Mouse (Mus musculus) forebrain, embryonic 11.5 days (tissue): Measurements from ENCODE around the gene Naa80. TPM values are rescaled to one million over a fixed set of nuclear protein-coding genes. Genes with fewer than 3 reads are reported as not detected.
A peak's percentile ranks its signal among the peaks of the same experiment; 100 is the strongest.

Experiments used
- ATAC-seq: fragments of 200-750 bp; cut with Nextera tagmentation; replicated peaks from 2 replicates; pipeline ENCODE4 v1.8.0; 2017; ENCODE audit warnings: moderate TSS enrichment; ENCODE audit not compliant: low FRiP score
- DNase-seq: peaks from one replicate; pipeline ENCODE4 v3.0.0-alpha.2; 2017; ENCODE audit warnings: low spot score
- H3K27ac ChIP-seq: fragments of 300-500 bp; sonication (generic); 2 replicates; pipeline ENCODE4 v1.5.1; 2014; ENCODE audit warnings: low read depth, low read length
- H3K27me3 ChIP-seq: fragments of 300-500 bp; sonication (generic); 2 replicates; pipeline ENCODE4 v1.6.1; 2014; ENCODE audit warnings: mild to moderate bottlenecking, low read length, mixed read lengths; ENCODE audit not compliant: control insufficient read depth, insufficient read depth
- H3K36me3 ChIP-seq: fragments of 300-500 bp; sonication (generic); 2 replicates; pipeline ENCODE4 v1.6.1; 2014; ENCODE audit warnings: mild to moderate bottlenecking, low read length, moderate library complexity, mixed read lengths; ENCODE audit not compliant: control insufficient read depth, insufficient read depth
- H3K4me1 ChIP-seq: fragments of 300-500 bp; sonication (generic); replicated peaks from 2 replicates; pipeline ENCODE4 v1.6.1; 2014; ENCODE audit warnings: low read length, mixed read lengths; ENCODE audit not compliant: control insufficient read depth, insufficient read depth
- H3K4me2 ChIP-seq: fragments of 300-500 bp; sonication (generic); 2 replicates; pipeline ENCODE4 v1.6.1; 2014; ENCODE audit warnings: low read depth, mild to moderate bottlenecking, low read length, moderate library complexity, mixed read lengths; ENCODE audit not compliant: severe bottlenecking
- H3K4me3 ChIP-seq: fragments of 300-500 bp; sonication (generic); 2 replicates; pipeline ENCODE4 v1.5.1; 2014; ENCODE audit warnings: low read depth, low read length
- H3K9ac ChIP-seq: fragments of 300-500 bp; sonication (generic); 2 replicates; pipeline ENCODE4 v1.6.1; 2014; ENCODE audit warnings: low read length
- H3K9me3 ChIP-seq: fragments of 300-500 bp; sonication (generic); 2 replicates; pipeline ENCODE4 v1.6.1; 2016; ENCODE audit warnings: low read length, mixed read lengths; ENCODE audit not compliant: control insufficient read depth
- WGBS: fragments of 180-500 bp; shearing (Covaris S2); extraction: QIAGEN DNeasy Blood & Tissue Kit; methylation state at CpG from one replicate; pipeline ENCODE4 v1.1.7; 2014; 5-methylcytosine and 5-hydroxymethylcytosine counted together
- polyA plus RNA-seq: library from polyadenylated mRNA; unstranded; fragments of >200 nt; fragmentation: Nextera tagmentation; extraction: Ambion mirVana; gene quantifications from 2 replicates; pipeline ENCODE4 v1.2.1, GENCODE M21; 2014

The Naa80 gene
- polyA plus RNA-seq, 1 experiment from 2014 or later = 11.3 TPM

DNA sequence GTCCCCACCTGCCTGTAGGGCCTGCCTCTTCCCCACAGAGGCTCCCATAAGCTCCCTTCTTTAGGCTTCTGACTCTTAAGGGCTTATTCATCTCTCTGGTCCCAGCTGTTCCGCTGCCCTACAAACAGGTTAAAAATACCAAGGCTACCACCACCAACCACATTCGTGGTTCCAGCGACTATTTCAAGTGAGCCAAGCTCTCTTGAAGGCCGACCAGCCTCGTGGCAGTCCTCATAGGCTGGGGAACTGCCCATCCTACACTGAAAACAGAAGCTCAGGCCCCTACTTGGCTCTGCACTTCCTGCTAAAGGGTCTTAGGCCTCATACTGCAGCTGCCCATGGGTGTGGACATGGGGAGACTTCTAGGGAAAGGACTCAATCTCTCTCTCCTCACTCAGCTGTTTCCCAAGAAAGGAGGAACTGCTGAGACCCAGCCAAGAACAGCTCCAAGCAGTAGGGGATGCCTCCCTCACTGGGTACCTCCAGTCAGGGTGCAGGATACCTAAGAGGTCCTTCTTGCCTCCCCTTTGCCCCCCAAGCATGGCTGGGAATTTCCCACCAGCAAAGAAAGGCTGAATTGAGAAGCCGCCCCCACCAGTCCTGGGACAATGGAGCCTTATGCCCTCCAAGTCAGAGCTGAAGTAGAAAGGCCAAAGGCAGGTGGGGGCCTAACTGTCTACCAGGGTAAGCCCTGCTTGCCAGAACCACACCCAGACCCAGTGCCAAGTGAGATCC lies 32.9 kb downstream of the Naa80 start:
- peak overlapping the region; percentile 58 for H3K4me2 ChIP-seq
- H3K9ac ChIP-seq = peak overlapping the region; percentile 72
- peak overlapping the region; percentile 95 for H3K27ac ChIP-seq
- DNase-seq = no peak
- H3K27me3 ChIP-seq = no peaks in the 10 kb centered on the region
- no peaks in the 10 kb centered on the region for H3K9me3 ChIP-seq
- peaks cover 15% of the 10 kb centered on the region for H3K36me3 ChIP-seq
- no peak for ATAC-seq
- WGBS = 77% methylated on average over 6 of the region's 6 CpGs
- peak overlapping the region; percentile 28; the same call in 1 of the 2 replicates for H3K4me3 ChIP-seq
- H3K4me1 ChIP-seq = peaks cover 41% of the 10 kb centered on the region

DNA sequence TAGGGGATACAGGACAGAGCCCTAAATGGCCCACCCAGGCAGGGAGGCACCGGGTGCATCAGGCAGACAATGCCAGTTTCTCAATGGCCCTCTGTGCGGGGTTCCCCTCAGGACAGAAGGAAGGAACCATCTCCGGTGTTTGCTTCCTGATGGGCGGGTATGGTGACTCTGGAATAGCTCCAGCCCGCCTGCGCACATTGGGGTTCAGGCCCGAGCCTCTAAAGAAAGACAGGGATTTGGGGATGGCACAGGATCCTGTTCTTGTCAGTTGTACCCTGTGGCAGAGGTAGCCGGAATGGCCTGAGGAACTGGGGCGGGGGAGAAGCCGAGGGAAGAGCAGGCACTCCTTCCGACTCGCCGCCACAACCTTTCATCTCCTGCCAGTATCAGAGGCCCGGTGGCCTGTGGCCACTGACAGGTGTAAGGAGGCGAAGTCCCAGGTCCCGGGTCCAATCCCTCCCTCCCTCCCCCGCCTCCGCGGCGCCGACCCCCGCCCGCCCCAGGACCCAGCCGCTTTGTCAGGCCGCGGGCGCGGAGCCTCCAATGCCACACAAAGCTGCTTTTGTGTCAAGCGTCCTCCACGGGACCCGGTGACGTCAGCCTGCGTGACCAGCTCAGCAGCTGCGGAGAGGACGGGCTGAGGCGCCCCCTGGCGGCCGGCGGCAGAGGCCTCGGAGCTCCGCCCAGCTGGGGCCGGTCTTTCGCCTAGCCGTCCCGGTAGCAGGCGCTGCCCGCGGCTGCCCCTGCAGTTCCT lies 33.7 kb downstream of the Naa80 start:
- H3K9me3 ChIP-seq = no peaks in the 10 kb centered on the region
- peaks cover 15% of the 10 kb centered on the region for H3K36me3 ChIP-seq
- ATAC-seq (peak; percentile 95), DNase-seq (peak; percentile 100)
- H3K4me3 ChIP-seq = peak overlapping the region; percentile 28
- no peaks in the 10 kb centered on the region for H3K27me3 ChIP-seq
- peaks cover 35% of the 10 kb centered on the region for H3K4me1 ChIP-seq
- 2% methylated on average over 40 of the region's 48 CpGs for WGBS
- H3K4me2 ChIP-seq = peak overlapping the region; percentile 58
- H3K27ac ChIP-seq = peak overlapping the region; percentile 95
- peak overlapping the region; percentile 72 for H3K9ac ChIP-seq

DNA sequence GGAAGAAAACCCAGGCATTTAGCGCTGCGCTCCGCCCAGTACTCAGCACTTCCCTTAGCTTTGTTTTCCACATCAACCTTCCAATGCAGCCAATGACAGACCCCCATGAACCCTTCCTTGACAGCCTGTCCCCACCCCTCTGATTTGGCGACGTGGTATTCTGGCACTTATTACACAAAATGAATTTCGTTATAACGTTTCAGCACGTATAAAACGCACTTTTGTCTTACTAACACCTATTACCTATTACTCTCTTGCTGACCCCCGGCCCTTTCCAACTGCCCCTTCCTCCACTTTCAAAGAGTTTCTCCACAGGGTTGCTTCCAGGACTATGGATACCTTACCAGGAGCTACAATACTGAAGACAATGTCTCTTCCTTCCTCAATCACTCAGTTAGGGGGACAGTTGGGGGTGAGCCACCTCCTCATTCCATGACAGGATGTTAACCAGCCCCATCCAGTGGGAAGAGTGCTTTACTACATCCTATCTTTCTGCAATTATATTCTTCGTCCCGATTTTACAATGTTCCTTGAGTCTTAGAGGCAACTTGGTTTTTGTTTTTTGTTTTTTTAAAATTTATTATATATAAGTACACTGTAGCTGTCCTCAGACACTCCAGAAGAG lies 34.4 kb downstream of the Naa80 start:
- H3K9ac ChIP-seq = peak overlapping the region; percentile 72; the same call in 1 of the 2 replicates
- no peak for DNase-seq
- H3K4me1 ChIP-seq = peaks cover 30% of the 10 kb centered on the region
- WGBS = 12% methylated on average over 12 of the region's 12 CpGs
- H3K27ac ChIP-seq = peak overlapping the region; percentile 95
- H3K36me3 ChIP-seq = peaks cover 19% of the 10 kb centered on the region
- H3K4me2 ChIP-seq = peak overlapping the region; percentile 58; the same call in 1 of the 2 replicates
- peak overlapping the region; percentile 28; the same call in 1 of the 2 replicates for H3K4me3 ChIP-seq
- ATAC-seq = peak; percentile 11
- no peaks in the 10 kb centered on the region for H3K27me3 ChIP-seq
- H3K9me3 ChIP-seq = no peaks in the 10 kb centered on the region

DNA sequence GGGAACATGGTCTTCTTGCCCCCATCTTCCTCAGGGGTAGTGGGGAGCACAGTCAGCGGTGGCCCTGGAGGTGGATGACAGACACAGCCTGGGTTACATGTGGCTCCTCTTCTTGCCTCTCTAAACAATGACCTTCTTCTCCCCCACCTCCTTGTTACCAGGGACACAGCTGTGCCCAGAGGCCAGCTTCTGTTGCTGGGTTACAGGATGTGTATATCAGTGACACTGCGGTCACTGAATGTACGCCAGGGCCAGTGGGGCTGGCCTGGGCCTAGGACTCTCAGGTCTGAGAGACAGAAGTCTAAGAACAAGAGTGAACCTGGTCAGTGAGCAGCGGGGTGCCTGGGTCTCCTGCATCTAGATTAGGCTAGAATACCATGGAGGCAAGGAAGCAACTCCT lies 36.3 kb downstream of the Naa80 start:
- DNase-seq (no peak), ATAC-seq (no peak)
- Histone ChIP-seq H3K27me3 (no peaks in the 10 kb centered on the region), H3K9me3 (no peaks in the 10 kb centered on the region), H3K9ac (no peak overlapping the region), H3K27ac (0 out of 2 replicates have a peak overlapping the region, but pooled peaks have one; percentile 19), H3K36me3 (peaks cover 29% of the 10 kb centered on the region), H3K4me2 (no peak overlapping the region), H3K4me1 (peaks cover 23% of the 10 kb centered on the region), H3K4me3 (no peak overlapping the region)
- 74% methylated on average over 4 of the region's 4 CpGs for WGBS

DNA sequence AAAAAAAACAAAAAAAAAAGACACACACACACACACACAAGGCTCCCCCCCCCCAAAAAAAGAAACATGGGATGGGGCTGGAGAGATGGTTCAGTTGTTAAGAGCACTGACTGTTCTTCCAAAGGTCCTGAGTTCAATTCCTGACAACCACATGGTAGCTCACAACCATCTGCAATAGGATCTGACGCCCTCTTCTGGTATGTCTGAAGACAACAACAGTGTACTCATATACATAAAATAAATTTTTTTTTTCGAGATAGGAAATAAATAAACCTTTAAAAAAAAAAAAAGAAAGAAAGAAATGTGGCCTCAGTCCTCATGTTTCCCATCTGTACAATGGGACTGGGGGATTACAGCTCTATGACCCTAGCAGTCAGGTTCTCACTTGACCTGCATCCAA lies 38.8 kb downstream of the Naa80 start:
- Histone ChIP-seq H3K27me3 (no peaks in the 10 kb centered on the region), H3K9ac (no peak overlapping the region), H3K4me3 (no peak overlapping the region), H3K36me3 (peaks cover 31% of the 10 kb centered on the region), H3K27ac (no peak overlapping the region), H3K4me2 (no peak overlapping the region), H3K4me1 (peaks cover 10% of the 10 kb centered on the region; the same call in 1 of the 2 replicates), H3K9me3 (no peaks in the 10 kb centered on the region)
- ATAC-seq (no peak), DNase-seq (no peak)
- 76% methylated on average over 2 of the region's 2 CpGs for WGBS

DNA sequence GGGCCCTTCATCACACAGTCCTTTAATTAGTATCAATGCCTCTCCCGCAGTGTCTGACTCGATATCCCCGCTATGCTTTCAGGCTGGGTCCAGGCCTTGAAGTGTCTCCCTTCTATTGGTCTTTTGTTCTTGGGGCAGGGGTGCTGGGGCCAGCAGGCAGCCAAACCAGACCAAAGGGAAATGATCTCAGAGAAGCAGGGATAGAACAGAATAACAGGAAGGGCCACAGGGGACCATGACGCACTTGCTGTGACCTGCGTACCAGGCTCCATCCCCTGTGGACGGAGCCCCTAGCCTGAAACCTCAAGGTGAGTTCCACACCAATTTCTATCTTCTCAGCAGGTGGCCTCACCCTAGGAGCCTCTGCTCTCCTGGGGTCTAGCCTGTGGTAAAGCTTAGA lies 39.4 kb downstream of the Naa80 start:
- Histone ChIP-seq H3K27ac (no peak overlapping the region), H3K9ac (no peak overlapping the region), H3K9me3 (no peaks in the 10 kb centered on the region), H3K4me1 (peaks cover 7% of the 10 kb centered on the region; the same call in 1 of the 2 replicates), H3K4me2 (no peak overlapping the region), H3K27me3 (no peaks in the 10 kb centered on the region), H3K36me3 (peaks cover 31% of the 10 kb centered on the region), H3K4me3 (no peak overlapping the region)
- ATAC-seq (no peak), DNase-seq (no peak)
- 91% methylated on average over 6 of the region's 6 CpGs for WGBS

DNA sequence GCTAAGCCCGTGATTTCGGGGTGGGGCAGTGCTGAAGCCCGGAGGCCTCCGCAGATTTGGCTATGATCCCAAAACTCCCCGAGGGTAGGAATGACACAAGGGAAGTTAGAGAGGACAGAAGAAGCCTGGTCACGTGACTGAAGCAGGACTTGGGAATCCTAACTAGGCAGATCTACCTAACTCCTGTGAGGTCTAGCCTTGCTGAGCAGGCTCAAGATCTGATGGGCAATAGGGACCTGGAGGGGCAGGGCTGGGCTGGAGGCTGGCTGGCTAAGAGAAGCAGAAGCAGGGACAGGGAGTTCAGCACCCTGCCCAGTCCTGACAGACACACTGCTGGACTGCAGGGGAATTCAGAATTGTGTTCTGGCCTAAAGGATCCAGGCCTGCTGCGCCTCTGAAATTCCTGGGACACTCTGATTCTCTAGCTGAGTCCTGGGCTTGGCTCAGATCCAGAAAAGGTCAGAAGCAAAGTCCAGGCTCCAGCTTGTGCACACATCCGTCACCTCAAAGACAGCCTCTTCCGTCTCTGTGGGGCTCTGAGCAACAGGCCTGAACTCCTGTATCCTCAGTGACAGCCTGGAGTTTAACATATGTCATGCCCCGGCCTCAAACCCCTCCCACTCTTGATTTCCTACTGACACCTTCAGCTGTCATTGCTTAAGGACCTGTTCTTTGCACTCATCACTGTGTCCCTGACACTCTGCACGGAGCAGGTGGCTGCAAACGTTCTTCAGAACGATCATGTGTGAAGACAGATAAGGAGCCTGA lies 40.3 kb downstream of the Naa80 start:
- no peak overlapping the region for H3K27ac ChIP-seq
- ATAC-seq (no peak), DNase-seq (no peak)
- H3K4me1 ChIP-seq = 0 out of 2 replicates have a peak, but pooled peaks cover 3% of the 10 kb centered on the region
- peaks cover 31% of the 10 kb centered on the region for H3K36me3 ChIP-seq
- no peak overlapping the region for H3K9ac ChIP-seq
- no peak overlapping the region for H3K4me3 ChIP-seq
- no peak overlapping the region for H3K4me2 ChIP-seq
- H3K9me3 ChIP-seq = no peaks in the 10 kb centered on the region
- H3K27me3 ChIP-seq = no peaks in the 10 kb centered on the region
- 83% methylated on average over 13 of the region's 13 CpGs for WGBS

DNA sequence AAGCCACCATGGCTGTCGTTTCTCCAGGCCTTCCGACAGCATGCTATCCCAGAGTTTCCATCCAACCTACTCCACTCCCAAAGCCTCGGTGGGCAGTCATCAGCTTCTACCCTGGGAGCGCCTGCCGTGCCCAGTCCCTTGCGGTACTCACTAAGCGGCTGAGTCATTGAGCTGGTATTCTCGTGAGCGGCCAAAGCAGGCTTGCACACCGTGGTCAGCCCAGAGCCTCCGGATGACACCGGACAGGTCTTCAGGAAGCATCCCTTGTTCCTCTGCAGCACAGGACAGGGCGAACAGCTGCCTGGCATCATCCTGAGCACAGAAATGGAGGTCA lies 40.8 kb downstream of the Naa80 start:
- no peak overlapping the region for H3K4me3 ChIP-seq
- H3K4me2 ChIP-seq = no peak overlapping the region
- DNase-seq (no peak), ATAC-seq (no peak)
- 89% methylated on average over 13 of the region's 13 CpGs for WGBS
- no peak overlapping the region for H3K27ac ChIP-seq
- no peaks in the 10 kb centered on the region for H3K9me3 ChIP-seq
- peaks cover 28% of the 10 kb centered on the region for H3K36me3 ChIP-seq
- H3K27me3 ChIP-seq = no peaks in the 10 kb centered on the region
- H3K9ac ChIP-seq = no peak overlapping the region
- H3K4me1 ChIP-seq = peaks cover 5% of the 10 kb centered on the region; the same call in 1 of the 2 replicates
